Comparison of ENCODE assay signal across 9 mouse cellular contexts in the genomic region with DNA sequence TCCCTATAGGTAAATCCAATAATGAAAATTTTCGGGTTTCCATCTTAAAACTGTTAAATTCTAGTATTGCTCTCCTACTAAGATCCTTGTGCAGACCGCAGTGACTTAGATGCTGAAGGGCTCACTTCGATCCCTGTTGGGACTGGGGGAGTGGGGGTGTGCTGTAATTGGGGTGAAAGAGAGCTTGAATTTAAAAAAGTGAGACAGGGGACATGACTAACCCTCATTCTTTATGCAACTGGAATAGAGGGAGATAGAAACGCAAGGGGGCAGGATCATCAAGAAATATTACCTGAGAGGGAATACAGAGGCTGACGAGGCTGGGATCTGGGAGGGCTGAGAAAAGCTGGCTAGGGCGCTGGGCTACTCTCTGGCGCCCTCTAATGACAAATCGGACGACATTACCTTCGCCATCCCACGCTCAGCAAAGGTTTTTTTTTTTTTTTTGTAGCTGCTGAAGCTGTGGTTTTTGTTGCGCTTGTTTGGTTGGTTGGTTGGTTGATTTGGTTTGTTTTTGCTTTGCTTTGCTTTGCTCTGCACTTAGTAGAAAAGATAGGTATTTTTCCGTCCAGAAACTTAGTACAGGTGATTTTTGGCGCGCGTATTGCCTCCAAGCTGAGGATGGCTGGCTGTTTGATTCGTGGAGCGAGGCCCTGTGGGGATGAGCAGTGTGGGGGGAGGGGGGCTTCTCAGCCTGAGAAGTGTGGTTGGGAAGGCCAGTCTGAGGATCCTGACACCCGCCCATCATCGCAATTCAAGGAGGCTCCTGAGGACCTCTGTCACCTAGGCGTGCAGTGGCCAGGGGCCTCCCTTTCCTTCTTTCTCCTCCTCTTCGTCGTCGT. TPM values are rescaled to one million over a fixed set of nuclear protein-coding genes. Genes with fewer than 3 reads are reported as not detected.
DNase-seq lines count a peak whose midpoint lies in the region; ATAC-seq and TF ChIP-seq lines count a peak whose summit lies in the region.
"Had no signal": no experiment of that assay in that cellular context is flagged by ENCODE, and none has a peak within 500 bp of the region (broad histone marks: within the 10 kb centered on the region; RNA-seq: fewer than 3 reads in every experiment).

No protein-coding gene starts in this region.

- no peak overlapping the region for H3K4me3 ChIP-seq in heart, embryonic 11.5 days (ENCODE audit: low read depth, low read length)
- H3K4me3 ChIP-seq in C2C12 (ENCODE audit: insufficient read depth, poor library complexity, severe bottlenecking): no peak overlapping the region
- H3K4me3 ChIP-seq in hindbrain, embryonic 12.5 days: peak overlapping the region; percentile 26
- peak overlapping the region; percentile 28 for H3K4me3 ChIP-seq in midbrain, postnatal 0 days (ENCODE audit: low read depth, low read length)

- H3ac ChIP-seq in C2C12 (ENCODE audit: control insufficient read depth, insufficient read length, low read depth): no peak overlapping the region

- intact Hi-C loops in heart, postnatal 25 days (cut with DNase I): loop anchor here (5.0 kb wide), 1 partner anchor 407 kb away; no protein-coding TSS in a partner anchor

- no peaks in the 10 kb centered on the region for H3K79me3 ChIP-seq in C2C12 (ENCODE audit: low read depth)

- H3K9me3 ChIP-seq in heart, embryonic 11.5 days (replicated peaks; ENCODE audit: control insufficient read depth, low read length): no peaks in the 10 kb centered on the region
- no peaks in the 10 kb centered on the region for H3K9me3 ChIP-seq in hindbrain, embryonic 12.5 days (replicated peaks)
- no peaks in the 10 kb centered on the region for H3K9me3 ChIP-seq in midbrain, postnatal 0 days (ENCODE audit: low read length)

- H3K4me2 ChIP-seq in heart, embryonic 11.5 days: peak overlapping the region; percentile 27; the same call in 1 of the 2 replicates
- H3K4me2 ChIP-seq in hindbrain, embryonic 12.5 days (replicated peaks): peak overlapping the region; percentile 58
- H3K4me2 ChIP-seq in midbrain, postnatal 0 days (ENCODE audit: low read depth, low read length, poor library complexity, severe bottlenecking): peak overlapping the region; percentile 50

- TF ChIP-seq CTCF in C2C12 (IDR thresholded peaks at IDR 0.05; ENCODE audit: control insufficient read depth, insufficient read depth, insufficient read length): peak; percentile 3
- peak; percentile 90 for TF ChIP-seq CTCF in midbrain, postnatal 0 days (IDR thresholded peaks at IDR 0.05)

- H3K36me3 ChIP-seq in heart, embryonic 11.5 days (ENCODE audit: control insufficient read depth, insufficient read depth, low read length): no peaks in the 10 kb centered on the region
- no peaks in the 10 kb centered on the region for H3K36me3 ChIP-seq in C2C12 (ENCODE audit: control insufficient read depth, insufficient read depth)
- no peaks in the 10 kb centered on the region for H3K36me3 ChIP-seq in hindbrain, embryonic 12.5 days
- H3K36me3 ChIP-seq in midbrain, postnatal 0 days (ENCODE audit: insufficient read depth, low read length): no peaks in the 10 kb centered on the region

- no peak overlapping the region for H3K27ac ChIP-seq in heart, embryonic 11.5 days (ENCODE audit: low read depth, low read length)
- peak overlapping the region; percentile 55; the same call in 1 of the 2 replicates for H3K27ac ChIP-seq in hindbrain, embryonic 12.5 days
- peak overlapping the region; percentile 67 for H3K27ac ChIP-seq in midbrain, postnatal 0 days (ENCODE audit: low read depth, low read length)

- no peaks in the 10 kb centered on the region for H3K79me2 ChIP-seq in C2C12 (ENCODE audit: control insufficient read depth, insufficient read depth)

- 5% methylated on average over 24 of the region's 24 CpGs for WGBS in heart, embryonic 11.5 days (ENCODE audit: insufficient replicate concordance)
- WGBS in hindbrain, embryonic 12.5 days: 4% methylated on average over 24 of the region's 24 CpGs
- WGBS in midbrain, postnatal 0 days: 3% methylated on average over 24 of the region's 24 CpGs

- ATAC-seq in heart, embryonic 11.5 days (replicated peaks; ENCODE audit: insufficient number of reproducible peaks, low FRiP score, low TSS enrichment): no peak
- ATAC-seq in hindbrain, embryonic 12.5 days (ENCODE audit: low FRiP score): peak; percentile 57
- peak; percentile 72; the same call in 1 of the 2 replicates for ATAC-seq in midbrain, postnatal 0 days (ENCODE audit: low FRiP score)

- no peak for DNase-seq in heart, postnatal 25 days (ENCODE audit: low spot score)
- DNase-seq in cerebellum, postnatal 14 days: peak; percentile 74 to 78
- DNase-seq in midbrain, postnatal 0 days (ENCODE audit: low spot score): peak; percentile 91
- no peak for DNase-seq in urinary bladder, postnatal 4 days (ENCODE audit: low spot score in 2 of 2)
- DNase-seq in ovary, postnatal 14 days (ENCODE audit: low spot score): no peak

- no peak overlapping the region for H3K9ac ChIP-seq in heart, embryonic 11.5 days (ENCODE audit: low read depth, low read length)
- H3K9ac ChIP-seq in hindbrain, embryonic 12.5 days: 0 out of 2 replicates have a peak overlapping the region, but pooled peaks have one; percentile 18
- H3K9ac ChIP-seq in midbrain, postnatal 0 days (replicated peaks; ENCODE audit: low read length, poor library complexity, severe bottlenecking): peak overlapping the region; percentile 3; the same call in 1 of the 2 replicates

- peaks cover 69% of the 10 kb centered on the region for H3K27me3 ChIP-seq in heart, embryonic 11.5 days (ENCODE audit: control insufficient read depth, insufficient read depth, low read length)
- H3K27me3 ChIP-seq in C2C12 (ENCODE audit: control insufficient read depth, insufficient read depth, insufficient read length): peaks cover 26% of the 10 kb centered on the region
- H3K27me3 ChIP-seq in hindbrain, embryonic 12.5 days: peaks cover 51% of the 10 kb centered on the region
- H3K27me3 ChIP-seq in midbrain, postnatal 0 days (ENCODE audit: insufficient read depth, low read length): peaks cover 9% of the 10 kb centered on the region; the same call in 1 of the 2 replicates

- no peaks in the 10 kb centered on the region for H3K4me1 ChIP-seq in heart, embryonic 11.5 days (ENCODE audit: control insufficient read depth, insufficient read depth, low read length)
- peaks cover 29% of the 10 kb centered on the region for H3K4me1 ChIP-seq in hindbrain, embryonic 12.5 days
- H3K4me1 ChIP-seq in midbrain, postnatal 0 days (ENCODE audit: insufficient read depth, low read length): no peaks in the 10 kb centered on the region

TF ChIP-seq in C2C12, 6 proteins besides CTCF, POLR2A, EP300 and RAD21:
- TF ChIP-seq FOSL1 (IDR thresholded peaks at IDR 0.05; ENCODE audit: insufficient read depth, low read length, poor library complexity, severe bottlenecking): no peak
- TF ChIP-seq MYOG (IDR thresholded peaks at IDR 0.05; ENCODE audit: control insufficient read depth, extremely low read depth, insufficient read length): no peak
- no peak for TF ChIP-seq USF1 (IDR thresholded peaks at IDR 0.05; ENCODE audit: low read depth)
- TF ChIP-seq MAX (IDR thresholded peaks at IDR 0.05): no peak
- TF ChIP-seq CEBPB (IDR thresholded peaks at IDR 0.05; ENCODE audit: low read depth): no peak
- no peak for TF ChIP-seq MYOD1 (IDR thresholded peaks at IDR 0.05; ENCODE audit: control insufficient read depth, insufficient read length, low read depth)

RNA-seq across cellular contexts. Expression of a gene that starts 11.0 kb away (rescaled TPM):
- polyA plus RNA-seq in heart, embryonic 11.5 days (2014; fragmentation: Nextera tagmentation; extraction: Ambion mirVana): 0.14 and 0.31 TPM in 2 replicates
- total RNA-seq in heart, postnatal 25 days (2021): not detected
- polyA plus RNA-seq in C2C12 (2012; fragmentation: generic; extraction: Trizol): 0.01 TPM
- 37.3 and 39.5 TPM in 2 replicates for polyA plus RNA-seq in hindbrain, embryonic 12.5 days (2016; fragmentation: Nextera tagmentation; extraction: Ambion mirVana)
- 77.8 and 79.1 TPM in 2 replicates for total RNA-seq in midbrain, postnatal 0 days (2014; rRNA removed)
- polyA plus RNA-seq in midbrain, postnatal 0 days (2015; fragmentation: Nextera tagmentation; extraction: Ambion mirVana): 21.6 and 29.7 TPM in 2 replicates
- polyA plus RNA-seq: spleen, adult 2 months had no signal

Comparison
In these comparisons a context has a peak if more than half of its experiments do, and no peak if none do; other contexts are left out.
1. H3K4me3 ChIP-seq: peak in hindbrain, embryonic 12.5 days (single experiment) and midbrain, postnatal 0 days (single experiment); none in heart, embryonic 11.5 days (single experiment) and C2C12 (single experiment).
2. DNase-seq: peak in cerebellum, postnatal 14 days (2 of 2) and midbrain, postnatal 0 days (single experiment); none in heart, postnatal 25 days (single experiment), urinary bladder, postnatal 4 days (0 of 2) and ovary, postnatal 14 days (single experiment).
3. RNA of a gene that starts 11.0 kb away (polyA plus RNA-seq): 37.3 to 39.5 TPM in hindbrain, embryonic 12.5 days and 21.6 to 29.7 TPM in midbrain, postnatal 0 days; 0.14 to 0.31 TPM in heart, embryonic 11.5 days and 0.01 TPM in C2C12 (single experiment); every median in the first group is over 10 times any median in the second.
4. Peak in every context shown above with its lines, with median percentiles within 50 percentile points of each other: H3K4me2 ChIP-seq.